Mouse (Mus musculus): ENCODE measurements around the gene Trp53bp2. TPM values are rescaled to one million over a fixed set of nuclear protein-coding genes. Genes with fewer than 3 reads are reported as not detected.
A peak's percentile ranks its signal among the peaks of the same experiment; 100 is the strongest.

Gene Trp53bp2
- polyA plus RNA-seq, 1 experiment from 2014 or later = 16.9 TPM

DNA sequence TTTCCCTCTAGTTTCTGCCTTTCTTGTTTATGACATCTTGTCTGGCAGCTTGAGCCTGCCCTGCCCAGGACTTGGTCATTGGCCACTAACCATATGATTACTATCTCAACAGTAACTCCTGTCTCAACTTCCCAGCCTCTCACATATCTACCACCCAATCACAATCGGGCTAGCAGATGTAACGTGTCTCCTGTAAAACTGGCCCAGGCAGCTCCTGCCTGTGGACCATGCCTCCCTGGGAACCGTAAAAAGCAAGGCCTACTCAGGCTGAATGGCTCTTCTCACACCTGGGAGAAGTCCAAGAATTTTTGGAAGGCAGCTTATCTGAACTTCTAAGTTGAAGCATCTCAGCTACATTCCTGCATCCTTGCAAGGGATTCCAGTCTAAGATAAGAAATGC is 10.2 kb upstream of the Trp53bp2 start:
- 71% methylated on average over 3 of the region's 3 CpGs for WGBS
- Histone ChIP-seq H3K4me2 (ENCODE audit: low read depth, low read length) (no peak overlapping the region), H3K4me1 (ENCODE audit: control insufficient read depth, insufficient read depth, low read length) (no peaks in the 10 kb centered on the region), H3K27ac (ENCODE audit: low read depth, low read length) (no peak overlapping the region), H3K9ac (replicated peaks; ENCODE audit: low read depth, low read length) (no peak overlapping the region), H3K4me3 (ENCODE audit: low read depth, low read length) (no peak overlapping the region), H3K9me3 (ENCODE audit: control insufficient read depth, low read length) (no peaks in the 10 kb centered on the region), H3K36me3 (ENCODE audit: control insufficient read depth, insufficient read depth, low read length) (no peaks in the 10 kb centered on the region), H3K27me3 (ENCODE audit: control insufficient read depth, insufficient read depth, low read length) (no peaks in the 10 kb centered on the region)
- no peak for ATAC-seq (ENCODE audit: low read depth)

DNA sequence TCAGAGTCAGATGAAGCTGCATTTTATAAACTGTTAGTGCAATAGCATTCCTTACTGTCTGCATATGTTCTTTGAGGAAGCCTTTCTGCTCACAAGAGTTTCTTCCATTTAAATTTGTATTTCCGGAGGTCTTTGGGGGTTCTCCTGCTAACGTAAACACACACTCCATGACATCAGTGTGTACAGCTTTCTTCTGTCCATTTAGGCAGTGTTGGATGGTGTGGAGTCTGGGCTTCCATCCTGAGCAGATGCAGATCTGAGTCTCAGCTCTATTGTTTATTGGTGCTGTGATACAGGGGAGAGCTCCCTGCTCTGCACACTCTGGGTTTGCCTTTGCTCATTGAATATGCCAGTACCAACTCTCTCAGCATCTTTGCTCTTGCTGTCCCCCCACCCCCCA is 9.8 kb upstream of the Trp53bp2 start:
- no peak overlapping the region for H3K27ac ChIP-seq (ENCODE audit: low read depth, low read length)
- no peak overlapping the region for H3K4me2 ChIP-seq (ENCODE audit: low read depth, low read length)
- no peak for ATAC-seq (ENCODE audit: low read depth)
- H3K9ac ChIP-seq (replicated peaks; ENCODE audit: low read depth, low read length) = no peak overlapping the region
- 91% methylated on average over 2 of the region's 2 CpGs for WGBS
- H3K4me1 ChIP-seq (ENCODE audit: control insufficient read depth, insufficient read depth, low read length) = no peaks in the 10 kb centered on the region
- H3K4me3 ChIP-seq (ENCODE audit: low read depth, low read length) = no peak overlapping the region
- no peaks in the 10 kb centered on the region for H3K27me3 ChIP-seq (ENCODE audit: control insufficient read depth, insufficient read depth, low read length)
- H3K36me3 ChIP-seq (ENCODE audit: control insufficient read depth, insufficient read depth, low read length) = no peaks in the 10 kb centered on the region
- H3K9me3 ChIP-seq (ENCODE audit: control insufficient read depth, low read length) = no peaks in the 10 kb centered on the region

DNA sequence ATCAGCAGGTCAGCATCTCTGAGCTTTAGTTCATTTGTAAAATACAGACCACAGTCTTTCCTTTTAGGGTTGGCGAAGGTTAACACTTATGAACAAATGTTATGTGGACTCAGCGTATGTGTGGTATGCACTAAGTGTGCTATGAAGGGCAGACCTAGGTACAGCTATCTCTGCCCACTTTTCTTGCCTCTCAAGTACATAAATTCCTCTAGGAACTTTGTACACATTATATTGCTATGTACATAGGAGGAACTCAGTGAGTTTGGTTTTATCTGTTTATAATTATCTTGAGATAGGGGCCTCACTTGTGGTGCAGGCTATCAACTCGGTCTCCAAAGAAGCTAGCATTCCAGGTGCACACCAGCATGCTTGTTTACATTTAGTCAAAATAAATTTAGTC is 9.1 kb upstream of the Trp53bp2 start:
- Histone ChIP-seq H3K4me2 (ENCODE audit: low read depth, low read length) (no peak overlapping the region), H3K9me3 (ENCODE audit: control insufficient read depth, low read length) (no peaks in the 10 kb centered on the region), H3K4me1 (ENCODE audit: control insufficient read depth, insufficient read depth, low read length) (no peaks in the 10 kb centered on the region), H3K36me3 (ENCODE audit: control insufficient read depth, insufficient read depth, low read length) (no peaks in the 10 kb centered on the region), H3K4me3 (ENCODE audit: low read depth, low read length) (no peak overlapping the region), H3K27me3 (ENCODE audit: control insufficient read depth, insufficient read depth, low read length) (no peaks in the 10 kb centered on the region), H3K27ac (ENCODE audit: low read depth, low read length) (no peak overlapping the region), H3K9ac (replicated peaks; ENCODE audit: low read depth, low read length) (no peak overlapping the region)
- no peak for ATAC-seq (ENCODE audit: low read depth)
- WGBS = 91% methylated on average over 3 of the region's 3 CpGs

DNA sequence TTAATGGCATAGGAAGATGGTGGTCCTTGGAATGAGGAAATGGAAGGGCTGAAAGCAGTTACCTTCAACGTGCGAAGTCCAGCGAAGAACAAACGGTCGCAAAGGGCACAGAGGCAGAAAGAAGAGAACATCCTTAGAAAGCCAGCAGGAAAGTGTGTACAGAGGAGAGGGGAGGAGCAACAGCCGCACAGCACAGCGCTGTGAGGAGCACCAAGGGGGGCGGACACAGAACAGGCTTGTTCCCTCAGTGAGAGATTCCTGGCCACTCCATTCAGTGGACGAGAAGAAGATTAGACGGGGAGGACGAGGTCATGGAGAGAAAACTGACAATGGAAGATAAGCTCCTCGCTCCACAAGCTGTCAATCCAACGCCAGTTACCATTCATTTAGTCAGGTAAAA is 5.9 kb upstream of the Trp53bp2 start:
- Histone ChIP-seq H3K4me1 (ENCODE audit: control insufficient read depth, insufficient read depth, low read length) (no peaks in the 10 kb centered on the region), H3K36me3 (ENCODE audit: control insufficient read depth, insufficient read depth, low read length) (no peaks in the 10 kb centered on the region), H3K9me3 (ENCODE audit: control insufficient read depth, low read length) (no peaks in the 10 kb centered on the region), H3K4me2 (ENCODE audit: low read depth, low read length) (no peak overlapping the region), H3K27me3 (ENCODE audit: control insufficient read depth, insufficient read depth, low read length) (no peaks in the 10 kb centered on the region), H3K9ac (replicated peaks; ENCODE audit: low read depth, low read length) (no peak overlapping the region), H3K27ac (ENCODE audit: low read depth, low read length) (no peak overlapping the region), H3K4me3 (ENCODE audit: low read depth, low read length) (no peak overlapping the region)
- WGBS = 57% methylated on average over 13 of the region's 13 CpGs
- no peak for ATAC-seq (ENCODE audit: low read depth)

DNA sequence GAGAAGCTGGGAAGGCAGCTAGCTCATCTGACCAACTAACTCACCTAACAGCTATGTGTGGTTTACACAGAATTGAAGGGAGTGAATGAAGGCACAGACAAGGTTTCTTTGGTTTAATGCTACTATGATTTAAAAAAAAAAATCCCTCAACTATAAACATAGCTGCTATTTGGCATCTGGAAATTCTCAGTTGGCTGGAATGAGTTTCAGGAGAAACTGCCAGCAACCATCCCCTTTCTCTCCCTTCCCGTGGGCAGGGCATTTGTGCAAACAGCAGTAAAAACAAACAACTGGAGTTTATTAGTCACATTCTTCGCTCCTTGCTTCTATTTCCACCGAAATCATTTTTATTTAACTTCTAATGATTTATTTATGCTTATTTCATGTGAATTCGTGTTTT is 2.4 kb upstream of the Trp53bp2 start:
- Histone ChIP-seq H3K4me3 (ENCODE audit: low read depth, low read length) (no peak overlapping the region), H3K27ac (ENCODE audit: low read depth, low read length) (no peak overlapping the region), H3K27me3 (ENCODE audit: control insufficient read depth, insufficient read depth, low read length) (no peaks in the 10 kb centered on the region), H3K9ac (replicated peaks; ENCODE audit: low read depth, low read length) (no peak overlapping the region), H3K9me3 (ENCODE audit: control insufficient read depth, low read length) (no peaks in the 10 kb centered on the region), H3K4me2 (ENCODE audit: low read depth, low read length) (no peak overlapping the region), H3K4me1 (ENCODE audit: control insufficient read depth, insufficient read depth, low read length) (peaks cover 9% of the 10 kb centered on the region; the same call in 1 of the 2 replicates), H3K36me3 (ENCODE audit: control insufficient read depth, insufficient read depth, low read length) (no peaks in the 10 kb centered on the region)
- 77% methylated on average over 4 of the region's 4 CpGs for WGBS
- ATAC-seq (ENCODE audit: low read depth) = no peak

DNA sequence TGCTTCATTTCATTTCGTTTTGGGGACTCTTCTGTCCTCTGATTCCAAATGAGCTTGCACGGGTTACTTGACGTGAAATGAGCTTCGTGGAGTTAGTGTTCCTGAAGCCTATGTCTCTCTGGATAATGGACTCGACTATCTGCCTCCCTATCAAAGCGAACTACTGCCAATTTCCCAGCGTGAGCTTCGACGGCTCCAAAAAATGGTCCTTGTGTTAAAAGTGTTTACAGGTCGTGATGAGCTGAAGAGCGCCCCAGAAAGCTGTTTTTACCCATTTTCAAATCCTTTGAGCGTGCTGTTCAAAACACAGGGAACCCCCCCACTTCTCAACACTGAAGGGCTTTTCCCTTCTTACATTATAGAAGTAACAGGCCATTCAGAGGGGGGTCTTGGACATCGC is 729 bp upstream of the Trp53bp2 start:
- Histone ChIP-seq H3K27ac (ENCODE audit: low read depth, low read length) (peak overlapping the region; percentile 87), H3K36me3 (ENCODE audit: control insufficient read depth, insufficient read depth, low read length) (no peaks in the 10 kb centered on the region), H3K4me1 (ENCODE audit: control insufficient read depth, insufficient read depth, low read length) (peaks cover 17% of the 10 kb centered on the region), H3K4me2 (ENCODE audit: low read depth, low read length) (peak overlapping the region; percentile 64), H3K4me3 (ENCODE audit: low read depth, low read length) (peak overlapping the region; percentile 60), H3K27me3 (ENCODE audit: control insufficient read depth, insufficient read depth, low read length) (no peaks in the 10 kb centered on the region), H3K9ac (replicated peaks; ENCODE audit: low read depth, low read length) (peak overlapping the region; percentile 77), H3K9me3 (ENCODE audit: control insufficient read depth, low read length) (no peaks in the 10 kb centered on the region)
- WGBS = 2% methylated on average over 13 of the region's 13 CpGs
- ATAC-seq (ENCODE audit: low read depth) = no peak; the same call in none of the 2 replicates

DNA sequence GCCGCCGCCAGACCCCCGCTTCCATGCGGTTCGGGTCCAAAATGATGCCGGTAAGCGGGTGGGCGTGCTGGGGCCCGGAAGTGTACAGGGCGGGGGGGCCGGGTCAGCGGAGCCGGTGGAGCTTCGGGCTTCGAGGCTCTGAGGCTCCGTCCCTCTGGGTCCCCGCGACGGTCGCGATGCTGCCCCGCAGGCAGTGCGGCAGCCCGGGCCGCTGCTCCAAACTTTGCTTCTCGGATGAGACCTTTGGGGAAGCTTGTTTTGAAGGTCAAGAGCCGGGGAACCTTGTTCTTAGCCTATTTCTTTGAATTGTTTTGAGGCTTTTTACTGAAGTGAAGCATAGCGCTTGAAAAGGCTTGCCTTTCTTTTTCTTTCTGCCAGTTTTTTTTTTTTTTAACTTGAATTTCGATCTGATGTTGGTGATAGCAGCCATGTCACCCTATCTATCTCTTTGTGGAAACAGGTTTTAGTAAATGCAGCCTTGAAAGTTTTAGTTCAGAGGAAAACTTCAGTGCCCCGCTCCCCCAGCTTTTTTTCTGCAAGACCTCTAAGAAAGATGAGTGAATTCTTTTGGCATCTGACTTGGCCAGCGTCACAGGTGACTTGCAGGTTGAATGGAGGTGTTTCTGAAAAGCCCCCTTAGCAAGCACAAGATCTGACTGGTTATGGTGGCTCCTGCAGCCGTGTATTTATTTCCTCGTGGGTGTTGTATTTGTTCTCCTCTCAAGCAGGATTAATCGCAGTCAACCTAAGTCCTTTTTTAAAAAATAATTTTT is 615 bp downstream of the Trp53bp2 start:
- WGBS = 2% methylated on average over 34 of the region's 34 CpGs
- ATAC-seq (ENCODE audit: low read depth) = peak; percentile 71

DNA sequence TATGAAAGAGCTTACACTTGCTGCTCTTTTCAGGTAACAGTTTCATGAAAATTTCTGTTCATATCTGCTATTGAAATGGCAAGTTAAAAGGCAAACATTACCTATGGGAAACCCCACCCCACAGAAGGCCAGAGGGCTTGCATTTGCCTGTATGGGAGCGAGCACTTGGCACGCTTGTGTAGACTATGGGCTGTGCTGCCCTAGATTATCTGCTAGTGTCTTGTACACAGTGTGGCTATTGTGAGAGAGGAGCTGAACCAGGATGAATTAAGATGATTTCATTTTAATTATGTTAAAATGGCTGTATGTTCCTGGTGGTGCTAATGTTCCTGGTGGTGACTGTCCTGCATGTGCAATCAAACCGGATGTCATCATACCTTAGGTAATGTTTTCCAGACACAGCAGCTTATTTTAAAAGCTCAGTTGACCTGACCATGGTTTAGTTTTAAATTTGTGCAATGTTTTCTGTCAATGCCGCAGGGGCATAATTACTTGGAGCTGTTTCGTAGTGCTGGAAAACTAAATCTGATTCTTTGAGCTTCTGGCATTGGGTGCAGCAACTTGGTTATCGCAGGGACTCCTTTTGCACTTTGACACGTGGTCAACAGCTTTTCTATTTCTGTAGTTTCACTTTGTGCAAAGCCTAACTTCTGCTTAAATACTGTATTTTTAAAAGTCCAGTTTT is 3.8 kb downstream of the Trp53bp2 start:
- no peaks in the 10 kb centered on the region for H3K36me3 ChIP-seq (ENCODE audit: control insufficient read depth, insufficient read depth, low read length)
- peaks cover 17% of the 10 kb centered on the region for H3K4me1 ChIP-seq (ENCODE audit: control insufficient read depth, insufficient read depth, low read length)
- no peaks in the 10 kb centered on the region for H3K27me3 ChIP-seq (ENCODE audit: control insufficient read depth, insufficient read depth, low read length)
- no peak overlapping the region for H3K27ac ChIP-seq (ENCODE audit: low read depth, low read length)
- ATAC-seq (ENCODE audit: low read depth) = no peak
- H3K9ac ChIP-seq (replicated peaks; ENCODE audit: low read depth, low read length) = no peak overlapping the region
- no peak overlapping the region for H3K4me3 ChIP-seq (ENCODE audit: low read depth, low read length)
- no peak overlapping the region for H3K4me2 ChIP-seq (ENCODE audit: low read depth, low read length)
- no peaks in the 10 kb centered on the region for H3K9me3 ChIP-seq (ENCODE audit: control insufficient read depth, low read length)
- WGBS = 83% methylated on average over 7 of the region's 7 CpGs

More for the DNA sequence above, 615 bp downstream of the Trp53bp2 start:
- Histone ChIP-seq H3K4me3 (ENCODE audit: low read depth, low read length) (peak overlapping the region; percentile 60), H3K4me2 (ENCODE audit: low read depth, low read length) (peak overlapping the region; percentile 49), H3K9ac (replicated peaks; ENCODE audit: low read depth, low read length) (peak overlapping the region; percentile 77), H3K27ac (ENCODE audit: low read depth, low read length) (peak overlapping the region; percentile 87), H3K9me3 (ENCODE audit: control insufficient read depth, low read length) (no peaks in the 10 kb centered on the region), H3K4me1 (ENCODE audit: control insufficient read depth, insufficient read depth, low read length) (peaks cover 17% of the 10 kb centered on the region), H3K36me3 (ENCODE audit: control insufficient read depth, insufficient read depth, low read length) (no peaks in the 10 kb centered on the region), H3K27me3 (ENCODE audit: control insufficient read depth, insufficient read depth, low read length) (no peaks in the 10 kb centered on the region)

DNA sequence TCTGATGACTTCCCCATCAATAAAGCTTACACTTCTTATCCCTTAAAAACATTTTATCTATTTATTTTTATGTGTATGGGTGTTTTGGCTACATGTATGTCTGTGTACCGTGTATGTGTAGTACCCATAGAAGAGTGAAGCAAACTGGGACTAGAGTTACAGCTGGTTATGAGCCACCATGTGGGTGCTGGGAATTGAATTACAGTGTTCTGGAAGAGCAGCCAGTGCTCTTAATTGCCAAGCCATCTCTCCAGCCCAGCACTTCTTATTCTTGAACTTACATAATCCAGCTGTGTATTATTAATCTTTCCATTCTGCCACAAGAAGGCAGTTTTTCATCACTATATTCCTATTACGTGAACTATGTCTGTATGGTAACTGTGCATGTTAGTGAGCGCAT is 10.5 kb downstream of the Trp53bp2 start:
- Histone ChIP-seq H3K27ac (ENCODE audit: low read depth, low read length) (no peak overlapping the region), H3K4me2 (ENCODE audit: low read depth, low read length) (no peak overlapping the region), H3K9ac (replicated peaks; ENCODE audit: low read depth, low read length) (no peak overlapping the region), H3K4me3 (ENCODE audit: low read depth, low read length) (no peak overlapping the region), H3K36me3 (ENCODE audit: control insufficient read depth, insufficient read depth, low read length) (no peaks in the 10 kb centered on the region), H3K4me1 (ENCODE audit: control insufficient read depth, insufficient read depth, low read length) (no peaks in the 10 kb centered on the region), H3K27me3 (ENCODE audit: control insufficient read depth, insufficient read depth, low read length) (no peaks in the 10 kb centered on the region), H3K9me3 (ENCODE audit: control insufficient read depth, low read length) (no peaks in the 10 kb centered on the region)
- no peak for ATAC-seq (ENCODE audit: low read depth)
- 71% methylated on average over 3 of the region's 3 CpGs for WGBS
